Mouse (Mus musculus) 3T3-L1 (cell line): ENCODE measurements at regions not wholly inside any gene's neighbourhood (a gene's known extent, or its start where the extent isn't known, plus 50 kb on each side); places are given as distances from the start of the nearest gene placed in this dataset.

ENCODE experiments used
- DNase-seq: peaks from one replicate; pipeline ENCODE4 v3.0.0-alpha.2; 2015; ENCODE audit warnings: low read depth, low spot score

DNA sequence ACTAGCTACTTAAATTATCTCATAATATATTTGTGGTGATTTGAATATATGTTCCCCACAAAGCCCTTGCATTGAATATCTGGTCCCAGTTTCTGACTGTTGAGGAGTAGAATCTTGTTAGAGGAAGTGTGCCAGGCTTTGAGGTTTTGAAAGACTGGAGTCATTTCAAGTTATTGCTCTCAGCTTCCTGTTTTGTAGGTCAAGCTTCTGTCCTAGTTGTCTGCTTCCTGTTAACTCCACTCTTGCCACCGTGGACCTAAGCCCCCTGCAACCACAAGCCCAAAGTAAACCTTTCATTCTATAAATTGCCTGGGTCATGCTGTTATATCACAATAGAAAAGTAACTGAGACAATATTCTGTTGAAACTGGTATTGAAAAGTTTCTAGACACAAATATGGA, 1232.3 kb upstream of the Lrrc6 start:
- DNase-seq: no peak

DNA sequence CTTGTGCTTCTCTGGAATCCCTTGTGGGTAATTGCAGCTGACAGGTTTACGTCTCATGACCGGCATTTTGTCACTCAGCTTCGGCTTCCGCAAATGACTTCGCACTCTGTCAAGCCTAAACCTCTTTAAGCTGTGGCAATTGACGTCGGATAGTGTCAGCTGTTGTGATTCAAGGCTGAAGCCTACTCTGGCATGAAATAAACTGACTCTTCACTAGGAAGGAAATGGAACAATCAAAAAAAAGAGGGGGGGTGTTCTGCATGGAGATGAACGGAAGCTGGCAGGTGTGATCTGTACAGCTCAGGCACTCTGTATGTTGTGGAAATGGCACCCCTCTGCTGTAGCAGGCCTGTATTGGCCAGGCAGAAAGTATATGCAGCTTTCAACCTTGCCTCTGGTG, 1228.8 kb upstream of the Lrrc6 start:
- no peak for DNase-seq

DNA sequence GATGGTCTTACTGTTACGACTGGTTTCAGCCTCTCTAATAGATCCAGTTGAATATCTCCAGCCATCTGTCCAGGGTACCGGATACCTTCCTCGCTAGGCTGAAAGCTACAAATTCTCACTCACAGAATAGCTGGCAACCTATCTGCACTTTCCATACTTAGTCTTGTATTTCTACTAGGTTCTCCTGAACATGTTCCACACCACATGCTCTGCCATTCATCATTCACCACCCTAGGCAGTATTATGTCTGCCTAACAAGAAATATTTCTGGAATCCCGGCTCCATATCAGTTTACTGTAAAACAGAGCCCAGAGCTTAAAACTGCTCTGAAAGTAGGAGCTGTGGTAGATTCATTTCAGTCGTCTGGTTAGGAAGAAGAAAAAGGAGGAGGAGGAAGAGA, 1224.5 kb upstream of the Lrrc6 start:
- DNase-seq: no peak

DNA sequence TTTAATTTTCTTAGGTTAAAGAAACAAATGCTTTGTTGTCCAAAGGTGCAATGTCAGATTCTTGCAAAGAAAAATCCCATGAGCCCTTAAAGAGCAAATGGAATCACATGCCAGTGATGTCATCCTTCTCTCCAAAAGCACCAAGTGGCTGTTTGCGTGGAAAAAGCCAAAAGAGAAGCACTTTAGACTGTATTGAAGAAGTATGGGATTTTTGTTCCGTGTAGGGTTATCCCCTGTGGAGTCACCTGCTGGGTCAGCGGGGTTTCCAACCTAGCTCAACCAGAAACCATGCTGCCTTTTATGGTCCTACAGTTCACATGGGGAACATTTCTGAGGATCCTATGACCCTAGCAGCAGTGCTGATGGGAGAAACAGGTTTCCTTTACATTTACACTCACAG, 1213.5 kb upstream of the Lrrc6 start:
- DNase-seq: no peak

DNA sequence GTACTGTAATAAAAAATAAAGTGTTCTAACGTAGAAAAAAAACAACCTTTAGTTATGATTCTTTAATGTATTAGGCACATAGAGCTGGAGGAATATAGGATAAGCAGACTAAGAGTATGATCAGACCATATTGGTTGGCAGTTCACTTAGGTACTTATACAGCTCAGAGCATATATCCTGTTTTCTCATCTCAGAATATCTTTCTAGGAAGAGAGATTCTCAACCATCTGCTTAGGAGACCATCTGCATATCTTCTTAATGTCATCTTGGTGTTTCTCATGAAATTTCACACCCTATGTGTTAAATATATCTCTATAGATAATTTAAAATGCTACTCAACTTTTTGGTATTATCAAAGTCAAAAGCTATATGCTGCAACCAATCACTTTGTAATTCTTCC, 1185.4 kb upstream of the Lrrc6 start:
- no peak for DNase-seq

DNA sequence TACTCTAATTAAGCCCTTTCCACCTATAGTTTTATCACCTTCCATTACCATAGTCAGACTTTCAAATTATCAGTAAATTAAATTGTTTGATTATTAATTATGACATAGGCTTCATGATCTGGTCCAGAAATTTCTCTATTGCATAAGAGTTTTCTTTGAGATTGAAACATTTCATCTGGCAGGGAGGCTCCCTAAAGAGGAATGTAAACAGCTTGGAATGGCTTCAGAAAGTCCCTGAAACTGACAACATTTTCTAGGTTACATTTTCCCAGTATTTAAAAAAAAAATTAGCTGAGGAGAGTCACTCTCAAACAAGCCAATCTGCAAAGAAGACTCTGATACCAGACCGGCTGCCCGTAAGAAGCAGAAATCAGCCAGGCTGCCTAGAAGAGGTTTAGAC, 1172.6 kb upstream of the Lrrc6 start:
- no peak for DNase-seq

DNA sequence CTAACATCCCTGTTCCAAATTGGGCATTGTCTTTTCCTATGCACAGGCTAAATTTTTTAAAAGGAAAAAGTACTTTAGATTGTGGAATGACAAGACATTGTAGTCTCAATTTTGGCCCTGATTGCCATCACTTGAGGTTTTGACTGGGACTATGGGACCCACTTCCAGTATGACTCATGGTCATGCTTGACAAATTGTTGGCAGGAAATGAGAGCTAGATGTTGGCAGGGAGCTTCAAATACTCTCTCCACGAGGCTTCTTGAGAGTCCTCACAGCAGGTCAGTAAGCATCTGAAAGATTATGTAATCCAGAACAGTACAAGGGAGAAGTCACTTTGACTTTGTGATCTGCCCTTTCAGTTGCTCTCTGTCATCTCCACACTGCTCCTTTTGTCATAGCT, 1135.4 kb upstream of the Lrrc6 start:
- peak; percentile 75 for DNase-seq

DNA sequence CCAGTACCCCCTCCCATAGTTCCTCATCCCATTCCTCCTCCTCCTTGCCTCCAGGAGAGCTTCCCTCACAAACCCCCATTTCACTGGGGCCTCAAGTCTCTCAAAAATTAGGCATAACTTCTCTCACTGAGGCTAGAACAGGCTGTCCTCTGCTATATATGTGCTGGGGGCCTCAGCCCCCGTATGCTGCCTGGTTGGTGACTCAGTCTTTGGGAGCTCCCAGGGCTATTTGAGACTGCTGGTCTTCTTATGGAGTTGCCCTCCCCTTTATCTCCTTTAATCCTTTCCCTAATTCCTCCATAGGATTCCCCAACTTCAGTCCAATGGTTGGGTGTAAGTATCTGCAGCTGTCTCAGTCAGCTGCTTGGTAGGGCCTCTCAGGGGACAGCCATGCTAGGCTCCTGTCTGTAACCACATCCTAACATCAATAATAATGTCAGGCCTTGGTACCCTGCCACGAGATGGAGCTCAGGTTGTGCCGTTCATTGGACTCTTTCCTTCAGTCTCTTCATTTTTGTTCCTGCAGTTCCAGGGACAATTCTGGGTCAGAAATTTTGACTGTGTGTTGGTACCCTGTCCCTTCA, 1126.1 kb upstream of the Lrrc6 start:
- peak; percentile 39 for DNase-seq

DNA sequence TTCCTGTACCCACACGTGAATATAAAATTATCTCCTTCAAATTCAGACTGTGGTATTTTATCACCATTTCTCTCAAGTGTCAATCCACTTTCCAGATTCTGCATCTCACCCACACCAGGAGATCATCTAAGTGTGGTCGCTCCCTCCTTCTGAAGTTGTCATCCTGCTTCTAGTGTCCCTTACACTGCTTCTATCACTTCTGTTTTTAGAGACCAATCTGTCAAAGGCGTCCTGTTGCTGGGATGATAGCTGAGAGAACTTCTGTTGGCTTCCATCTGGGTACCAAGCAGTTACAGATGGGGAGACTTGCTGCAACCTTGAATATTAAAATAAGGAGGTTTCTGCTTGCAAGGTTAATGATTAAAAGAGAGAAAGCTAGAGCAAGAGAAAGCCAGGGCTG, 1111.2 kb upstream of the Lrrc6 start:
- DNase-seq: no peak

DNA sequence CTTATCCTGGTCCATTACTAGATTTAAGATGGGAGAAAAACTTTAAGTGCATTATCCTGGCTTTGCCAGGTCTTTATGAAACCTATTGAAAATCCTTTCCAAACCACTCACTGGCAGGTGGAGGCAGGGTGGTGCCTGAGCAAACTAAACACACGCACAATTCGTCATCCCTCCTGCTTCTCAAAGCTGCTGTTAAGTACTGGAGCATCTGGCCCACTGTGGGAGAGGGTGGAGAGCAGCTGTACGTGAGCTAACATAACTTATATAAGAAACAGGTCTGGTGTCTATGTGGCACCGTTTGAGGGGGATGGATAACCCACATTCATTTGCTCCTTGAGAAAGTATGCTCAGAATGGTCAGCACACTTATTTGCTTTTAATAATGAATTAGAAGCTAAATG, 1097.7 kb upstream of the Lrrc6 start:
- DNase-seq: no peak

DNA sequence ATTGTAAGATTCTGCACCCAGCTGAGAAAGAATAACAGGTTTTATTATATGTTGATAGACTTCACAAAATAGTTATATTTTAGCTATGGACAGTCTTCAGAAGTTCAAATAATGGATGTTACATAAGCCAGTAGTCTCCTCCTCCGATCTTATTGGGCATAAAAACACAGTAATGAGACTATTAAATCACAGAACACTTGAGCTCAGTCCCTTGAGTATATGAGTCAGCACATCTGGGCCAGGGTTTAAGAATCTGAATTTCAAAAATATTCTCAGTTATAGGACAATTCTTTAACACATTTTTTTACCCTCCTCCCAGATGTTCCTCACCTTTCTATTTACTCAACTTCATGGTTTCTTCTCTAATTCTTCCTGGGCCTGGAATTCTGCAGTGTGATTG, 1075.9 kb upstream of the Lrrc6 start:
- DNase-seq: peak; percentile 69

DNA sequence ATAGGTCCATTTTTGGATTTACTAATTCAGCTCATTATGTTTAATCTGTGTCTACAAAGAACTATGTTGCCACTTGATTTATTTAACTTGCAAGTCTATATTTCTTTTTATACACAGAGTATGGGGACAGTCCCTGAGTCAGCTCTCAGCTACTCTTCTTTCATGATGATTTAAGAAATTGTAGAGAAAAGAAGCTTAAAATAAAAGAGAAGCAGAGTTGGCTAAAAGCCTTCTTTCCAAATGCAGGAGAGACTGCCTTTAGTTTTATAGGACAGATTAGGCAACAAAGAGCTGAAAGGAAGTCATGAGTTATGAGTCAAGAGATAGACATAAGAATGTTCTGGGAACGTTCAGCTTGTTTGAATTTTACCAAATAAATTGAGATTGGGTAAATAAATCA, 1070.9 kb upstream of the Lrrc6 start:
- peak; percentile 23 for DNase-seq

DNA sequence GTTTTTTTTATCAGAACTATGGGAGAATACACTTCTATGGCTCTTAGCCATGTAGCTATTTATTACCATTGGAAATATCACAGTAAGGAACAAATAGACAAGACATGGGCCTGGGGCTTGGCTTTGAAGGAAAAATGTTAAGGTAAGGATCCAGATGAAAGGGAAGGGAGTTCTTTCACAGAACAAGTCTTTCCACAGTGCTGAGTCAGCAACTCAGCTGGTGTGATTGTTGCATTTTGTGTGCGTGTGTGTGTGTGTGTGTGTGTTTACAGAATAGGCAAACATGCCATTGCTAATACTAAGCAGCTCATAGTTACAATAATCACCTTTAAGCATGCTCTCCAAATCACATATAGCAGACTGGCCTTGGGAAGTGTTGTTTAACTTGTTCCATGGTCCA, 1056.6 kb upstream of the Lrrc6 start:
- DNase-seq: no peak

DNA sequence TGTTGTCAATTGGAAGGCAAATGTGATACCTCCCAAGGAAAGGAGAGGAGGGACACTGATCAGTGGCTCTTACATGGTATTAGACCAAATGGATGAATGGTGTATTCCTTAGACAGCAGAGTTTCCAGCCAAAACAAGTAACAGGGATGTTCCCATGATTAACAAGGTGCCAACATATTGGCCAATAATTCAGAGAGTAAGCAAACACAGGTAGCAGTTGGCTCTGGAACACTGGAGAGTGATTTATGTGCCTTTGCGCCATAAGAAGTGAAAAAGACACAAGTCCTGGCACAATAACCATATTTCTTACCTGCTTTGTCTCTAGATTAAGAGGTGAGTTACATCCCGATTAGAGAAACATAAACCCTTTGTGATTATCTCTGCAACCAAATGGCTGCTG, 1051.2 kb upstream of the Lrrc6 start:
- no peak for DNase-seq

DNA sequence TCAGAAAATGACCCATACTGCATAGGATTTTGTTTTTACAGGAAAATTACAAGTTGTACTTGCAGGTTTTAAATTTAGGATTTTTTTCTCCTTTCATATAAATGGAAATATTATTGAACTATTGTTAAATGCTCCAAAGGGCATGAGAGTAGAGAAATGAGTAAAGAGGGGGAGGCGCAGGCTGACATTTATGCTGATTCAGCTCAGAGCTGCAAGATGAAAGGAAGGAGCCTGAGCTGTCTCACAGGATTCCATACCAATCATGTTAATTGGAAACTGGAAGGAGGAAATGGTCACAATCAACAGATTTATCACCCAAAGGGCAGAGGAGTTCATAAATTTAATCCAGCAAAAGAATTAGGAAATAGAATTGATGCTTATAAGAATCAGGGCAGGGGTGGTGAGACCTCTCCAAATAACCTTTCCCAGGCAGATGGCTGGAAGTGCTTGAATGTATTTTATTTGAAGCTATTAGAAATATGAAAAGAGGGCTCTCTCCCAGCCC, 1046.2 kb upstream of the Lrrc6 start:
- no peak for DNase-seq

DNA sequence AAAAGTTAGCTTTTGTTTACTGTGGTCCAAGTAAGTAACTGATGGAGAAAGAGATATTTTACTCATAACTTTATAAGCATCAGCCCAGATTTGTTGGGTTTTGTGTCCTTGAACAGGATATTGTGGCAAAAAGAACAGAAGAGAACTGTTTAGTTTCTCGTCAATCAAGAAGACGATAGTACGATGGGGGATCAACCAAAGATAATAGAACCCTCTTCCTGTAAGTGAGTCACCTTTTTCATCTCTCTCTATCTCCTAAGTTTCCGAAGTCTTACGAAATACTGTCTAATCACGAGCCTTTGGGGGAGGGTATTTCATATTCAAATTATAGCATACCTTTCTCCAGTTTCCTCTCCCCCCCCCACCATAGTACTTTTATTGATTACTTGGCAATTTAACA, 1045.0 kb upstream of the Lrrc6 start:
- DNase-seq: no peak

DNA sequence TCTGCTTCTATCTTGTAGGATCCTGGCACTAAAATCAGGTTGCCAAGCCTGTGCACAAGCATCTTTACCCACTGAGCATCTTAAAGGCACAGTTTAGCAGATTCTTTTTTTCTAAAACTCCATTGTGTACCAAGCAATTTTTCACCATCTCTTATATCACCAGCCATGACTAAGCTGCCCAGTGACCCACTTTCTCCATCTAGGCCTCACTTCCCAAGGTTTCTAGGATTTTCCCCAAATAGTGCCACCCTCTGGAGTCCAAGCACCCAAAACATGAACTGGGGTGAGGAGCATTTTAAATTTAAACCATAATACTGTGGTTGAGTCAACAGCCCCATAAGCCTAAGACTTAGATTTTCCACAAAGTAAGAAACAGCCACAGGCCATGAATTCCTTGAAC, 1013.0 kb upstream of the Lrrc6 start:
- DNase-seq: no peak

DNA sequence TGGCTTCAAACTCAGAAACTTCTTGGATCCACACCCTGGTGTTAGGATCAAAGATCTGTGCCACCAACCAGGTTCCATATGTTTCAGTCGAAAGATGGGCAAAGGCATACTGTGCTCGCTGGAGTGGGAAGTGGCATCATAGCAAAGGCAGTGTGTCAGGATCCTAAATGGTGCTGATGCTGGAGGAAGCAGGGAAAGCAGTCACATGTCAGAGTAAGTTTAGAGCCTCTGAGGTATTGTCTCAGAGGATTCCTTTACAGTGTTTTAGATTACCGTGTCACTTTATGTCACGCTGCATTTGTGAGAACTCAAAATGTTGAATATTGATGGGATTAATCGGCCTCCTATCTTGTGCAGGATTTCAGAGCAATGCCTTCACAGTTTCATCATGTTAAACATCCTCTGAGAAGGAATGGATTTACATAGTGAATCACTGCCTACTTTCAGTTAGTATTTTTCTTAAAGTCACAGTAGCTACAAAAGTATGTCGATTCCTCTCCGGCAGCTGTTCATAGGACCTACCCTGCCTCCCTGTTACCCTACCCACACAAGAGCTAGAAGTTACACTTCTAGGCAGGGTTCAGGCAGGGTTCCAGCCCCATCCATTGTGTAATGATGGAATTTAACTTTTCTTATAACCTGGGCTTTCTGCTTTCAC, 994.4 kb upstream of the Lrrc6 start:
- no peak for DNase-seq

DNA sequence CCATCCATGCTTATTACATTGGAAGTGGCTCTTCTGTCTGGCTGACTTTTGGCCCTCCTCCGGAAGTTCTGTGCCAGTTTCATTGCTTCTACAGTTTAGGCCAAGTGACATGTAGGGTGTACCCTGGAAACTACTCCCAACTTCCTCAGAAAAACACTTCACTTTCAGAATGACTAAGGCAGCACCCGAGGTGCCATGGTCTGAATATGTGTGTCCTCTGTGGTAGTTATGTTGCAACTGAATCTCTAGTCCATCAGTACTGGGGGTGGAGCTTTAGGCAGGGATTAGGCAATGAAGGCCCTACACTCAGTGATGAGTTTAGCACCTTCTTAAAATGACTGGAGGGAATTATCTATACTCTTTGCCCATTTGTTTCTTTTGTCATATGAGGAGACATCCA, 981.0 kb upstream of the Lrrc6 start:
- no peak for DNase-seq

DNA sequence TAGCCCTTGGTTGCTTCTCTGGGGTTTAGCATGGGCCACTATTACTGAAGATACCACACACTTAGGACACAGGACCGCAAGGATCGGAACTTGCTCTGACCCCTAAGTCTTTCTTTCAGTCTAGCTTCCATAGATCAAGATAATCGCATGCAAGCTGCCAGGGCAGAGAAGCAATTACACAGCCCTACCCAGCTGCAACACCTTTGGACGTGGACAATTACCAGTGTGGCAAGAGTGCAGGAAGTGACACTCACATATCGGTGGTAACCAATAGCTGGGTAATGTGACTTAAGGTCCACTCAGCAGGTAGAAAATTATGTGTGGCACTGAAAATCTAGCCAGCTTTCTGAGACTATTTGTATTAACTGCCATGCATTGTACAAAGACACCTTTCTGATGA, 973.6 kb upstream of the Lrrc6 start:
- DNase-seq: no peak

DNA sequence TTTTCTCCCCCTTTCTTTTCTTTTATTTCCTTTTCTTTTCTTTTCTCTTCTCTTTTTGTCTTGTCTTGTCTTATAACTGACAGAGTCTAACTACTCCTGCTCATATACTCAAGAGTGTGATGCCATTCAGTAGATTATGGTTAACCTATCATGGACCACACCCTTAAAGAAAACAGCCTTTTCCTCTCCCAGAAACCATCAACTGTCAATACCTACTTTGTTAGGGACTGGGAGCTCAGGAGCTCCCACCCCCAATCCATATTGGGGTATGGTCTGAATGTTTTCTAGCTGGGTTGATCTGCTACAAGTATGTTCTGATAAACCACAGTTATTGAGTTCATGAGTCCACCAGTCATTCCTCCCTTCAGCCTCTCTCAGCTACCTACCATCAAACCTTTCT, 972.3 kb upstream of the Lrrc6 start:
- no peak for DNase-seq

DNA sequence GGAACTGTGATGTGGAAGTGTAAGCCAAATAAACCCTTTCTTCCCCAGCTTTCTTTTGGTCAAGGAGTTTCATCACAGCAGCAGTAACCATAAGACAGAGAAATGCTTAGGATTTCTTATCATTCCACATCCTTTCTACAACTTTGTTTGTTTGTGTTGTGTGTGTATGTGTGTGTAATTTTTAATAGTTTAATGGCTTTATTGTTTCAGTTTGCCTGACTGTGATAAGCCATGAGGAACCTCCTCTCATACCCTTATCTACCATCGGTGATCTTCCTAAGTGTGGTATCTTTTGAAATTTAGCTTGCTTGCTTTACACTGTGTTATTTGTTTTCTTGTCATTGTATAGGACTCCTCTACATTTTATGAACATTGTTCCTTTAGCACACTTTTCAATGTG, 970.6 kb upstream of the Lrrc6 start:
- no peak for DNase-seq

DNA sequence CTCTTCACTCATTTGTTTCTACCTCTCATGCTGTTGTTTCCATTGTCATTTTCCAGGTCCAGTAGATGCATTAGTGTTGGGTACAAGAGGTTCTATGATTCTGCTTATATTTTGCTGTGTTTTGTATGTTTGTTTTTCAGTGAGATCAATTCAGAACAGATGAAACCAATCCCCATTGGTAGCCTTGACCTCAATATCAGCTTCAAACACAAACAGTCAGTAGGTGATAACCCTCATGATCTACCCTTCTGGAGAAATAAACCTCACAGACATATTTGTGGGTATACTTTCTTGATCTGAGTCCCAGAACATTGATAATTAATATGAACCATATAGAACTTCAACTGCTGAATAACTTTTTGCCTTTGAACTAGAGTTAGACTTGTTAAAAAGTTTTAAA, 969.3 kb upstream of the Lrrc6 start:
- DNase-seq: no peak
